Mouse (Mus musculus) A20 (cell line): ENCODE measurements around the gene Dnaic1.

Experiments used
- DNase-seq: peaks from one replicate; pipeline ENCODE4 v3.0.0-alpha.2; 2011; ENCODE audit warnings: low read depth, low spot score

Gene Dnaic1

GRCm38 (mm10) chr4:41569411-41569885 lies at the start of gene Dnaic1, which contains the start of gene Fam219a:
Dnaic1 (plus strand) TSS chr4:41569775.
Fam219a (minus strand) TSS chr4:41569538.
- DNase-seq: peak; percentile 99

GRCm38 (mm10) chr4:41520641-41521040 lies 48.9 kb upstream of the Dnaic1 start:
- DNase-seq: no peak

GRCm38 (mm10) chr4:41522136-41522535 lies 47.4 kb upstream of the Dnaic1 start:
- DNase-seq: no peak

GRCm38 (mm10) chr4:41522788-41523187 lies 46.8 kb upstream of the Dnaic1 start:
- peak; percentile 45 for DNase-seq

GRCm38 (mm10) chr4:41523839-41524238 lies 45.7 kb upstream of the Dnaic1 start:
- DNase-seq: no peak

- no peak for DNase-seq
Measured at GRCm38 (mm10) chr4:41524829-41525228, 44.7 kb upstream of the Dnaic1 start.

GRCm38 (mm10) chr4:41526553-41526952 lies 43.0 kb upstream of the Dnaic1 start:
- DNase-seq: no peak

- no peak for DNase-seq
Measured at GRCm38 (mm10) chr4:41527076-41527475, 42.5 kb upstream of the Dnaic1 start.

- DNase-seq: no peak
Measured at GRCm38 (mm10) chr4:41527996-41528395, 41.6 kb upstream of the Dnaic1 start.

GRCm38 (mm10) chr4:41532420-41532819 lies 37.2 kb upstream of the Dnaic1 start:
- DNase-seq: peak; percentile 20

GRCm38 (mm10) chr4:41534866-41535265 lies 34.7 kb upstream of the Dnaic1 start:
- no peak for DNase-seq

GRCm38 (mm10) chr4:41542136-41542535 lies 27.4 kb upstream of the Dnaic1 start:
- DNase-seq: no peak

- no peak for DNase-seq
Measured at GRCm38 (mm10) chr4:41545985-41546384, 23.6 kb upstream of the Dnaic1 start.

- no peak for DNase-seq
Measured at GRCm38 (mm10) chr4:41547086-41547485, 22.5 kb upstream of the Dnaic1 start.

GRCm38 (mm10) chr4:41552529-41552928 lies 17.0 kb upstream of the Dnaic1 start:
- peak; percentile 78 for DNase-seq

GRCm38 (mm10) chr4:41553116-41553515 lies 16.5 kb upstream of the Dnaic1 start:
- no peak for DNase-seq

- no peak for DNase-seq
Measured at GRCm38 (mm10) chr4:41554994-41555663, 14.4 kb upstream of the Dnaic1 start.

- DNase-seq: no peak
Measured at GRCm38 (mm10) chr4:41556311-41556953, 13.1 kb upstream of the Dnaic1 start.

GRCm38 (mm10) chr4:41557092-41557491 lies 12.5 kb upstream of the Dnaic1 start:
- no peak for DNase-seq

GRCm38 (mm10) chr4:41563297-41563696 lies 6.3 kb upstream of the Dnaic1 start:
- peak; percentile 35 for DNase-seq

GRCm38 (mm10) chr4:41566123-41566522 lies 3.5 kb upstream of the Dnaic1 start:
- no peak for DNase-seq

GRCm38 (mm10) chr4:41568239-41568638 lies 1.3 kb upstream of the Dnaic1 start:
- DNase-seq: no peak
